Comparison of ENCODE assay signal across 10 mouse cellular contexts in genomic region chr16:96080524-96080923, GRCm38 (mm10). TPM values are rescaled to one million over a fixed set of nuclear protein-coding genes. Genes with fewer than 3 reads are reported as not detected.
DNase-seq lines count a peak whose midpoint lies in the region; ATAC-seq and TF ChIP-seq lines count a peak whose summit lies in the region.
"Had no signal": no experiment of that assay in that cellular context is flagged by ENCODE, and none has a peak within 500 bp of the region (broad histone marks: within the 10 kb centered on the region; RNA-seq: fewer than 3 reads in every experiment).

No protein-coding gene starts in this region.

- 84% methylated on average over 7 of the region's 7 CpGs for WGBS in kidney, postnatal 0 days
- WGBS in hindbrain, postnatal 0 days: 80% methylated on average over 7 of the region's 7 CpGs

- H3K9me3 ChIP-seq in kidney, postnatal 0 days (replicated peaks; ENCODE audit: low read length): no peaks in the 10 kb centered on the region
- H3K9me3 ChIP-seq in hindbrain, postnatal 0 days (ENCODE audit: low read length): no peaks in the 10 kb centered on the region

- H3K4me1 ChIP-seq in kidney, postnatal 0 days (replicated peaks; ENCODE audit: insufficient read depth, low read length): peaks cover 14% of the 10 kb centered on the region
- H3K4me1 ChIP-seq in hindbrain, postnatal 0 days (ENCODE audit: insufficient read depth, low read length): peaks cover 5% of the 10 kb centered on the region

- H3K79me2 ChIP-seq in myocyte (ENCODE audit: control insufficient read depth, insufficient read depth): peaks cover 56% of the 10 kb centered on the region

- H3K27me3 ChIP-seq in kidney, postnatal 0 days (ENCODE audit: insufficient read depth, low read length): no peaks in the 10 kb centered on the region
- no peaks in the 10 kb centered on the region for H3K27me3 ChIP-seq in hindbrain, postnatal 0 days (ENCODE audit: insufficient read depth, low read length)
- no peaks in the 10 kb centered on the region for H3K27me3 ChIP-seq in myocyte (ENCODE audit: control insufficient read depth, insufficient read depth, insufficient read length)
- H3K27me3 ChIP-seq: Patski had no signal

- ATAC-seq in kidney, postnatal 0 days (replicated peaks; ENCODE audit: low FRiP score, low read depth): no peak
- no peak for ATAC-seq in hindbrain, postnatal 0 days

- peak; percentile 13 for DNase-seq in cerebellum, adult 11 months
- DNase-seq in cerebellum, postnatal 25 days: no peak
- DNase-seq in kidney, postnatal 0 days (ENCODE audit: low spot score): no peak
- DNase-seq in kidney, postnatal 10 days: no peak
- DNase-seq in hindbrain, postnatal 0 days (ENCODE audit: low spot score): no peak
- no peak for DNase-seq in left cerebral cortex, adult 8-10 months (ENCODE audit: low spot score in 2 of 2)
- no peak for DNase-seq in urinary bladder, postnatal 4 days (ENCODE audit: low spot score in 2 of 2)
- DNase-seq: kidney, postnatal 25 days had no signal

- no peak overlapping the region for H3K4me3 ChIP-seq in kidney, postnatal 0 days (replicated peaks; ENCODE audit: low read depth, low read length)
- no peak overlapping the region for H3K4me3 ChIP-seq in hindbrain, postnatal 0 days (ENCODE audit: low read length)
- peak overlapping the region; percentile 39 for H3K4me3 ChIP-seq in myocyte

- H3K27ac ChIP-seq in kidney, postnatal 0 days: no peak overlapping the region; the same call in 1 of the 2 replicates
- H3K27ac ChIP-seq in hindbrain, postnatal 0 days: no peak overlapping the region

- TF ChIP-seq POLR2A in myocyte (IDR thresholded peaks at IDR 0.05; ENCODE audit: insufficient read length, low read depth): no peak

- no peak overlapping the region for H3K9ac ChIP-seq in kidney, postnatal 0 days (ENCODE audit: low read depth, low read length)
- H3K9ac ChIP-seq in hindbrain, postnatal 0 days (replicated peaks; ENCODE audit: low read length): no peak overlapping the region

- no peak overlapping the region for H3ac ChIP-seq in myocyte (ENCODE audit: control insufficient read depth, insufficient read length)

- peaks cover 23% of the 10 kb centered on the region for H3K36me3 ChIP-seq in kidney, postnatal 0 days (ENCODE audit: insufficient read depth, low read length)
- H3K36me3 ChIP-seq in hindbrain, postnatal 0 days (ENCODE audit: insufficient read depth, low read length): peaks cover 19% of the 10 kb centered on the region; the same call in 1 of the 2 replicates
- H3K36me3 ChIP-seq in myocyte (ENCODE audit: control insufficient read depth, insufficient read depth): peaks cover 23% of the 10 kb centered on the region

- H3K4me2 ChIP-seq in kidney, postnatal 0 days (ENCODE audit: low read length): peak overlapping the region; percentile 79; the same call in 1 of the 2 replicates
- peak overlapping the region; percentile 70 for H3K4me2 ChIP-seq in hindbrain, postnatal 0 days (ENCODE audit: low read depth, low read length)
- H3K4me2 ChIP-seq in myocyte (ENCODE audit: low read depth): peak overlapping the region; percentile 73

- TF ChIP-seq CTCF in kidney, postnatal 0 days (IDR thresholded peaks at IDR 0.05; ENCODE audit: low read depth): no peak
- no peak for TF ChIP-seq CTCF in hindbrain, postnatal 0 days (IDR thresholded peaks at IDR 0.05; ENCODE audit: low read depth)

TF ChIP-seq in myocyte, 11 proteins besides CTCF, POLR2A, EP300 and RAD21:
- no peak for TF ChIP-seq MYOG (IDR thresholded peaks at IDR 0.05; ENCODE audit: control insufficient read depth in 1 of 3, insufficient read depth in 1 of 3, insufficient read length in 2 of 3, low read depth in 2 of 3)
- no peak for TF ChIP-seq E2F4 (IDR thresholded peaks at IDR 0.05; ENCODE audit: insufficient read depth)
- no peak for TF ChIP-seq USF1 (IDR thresholded peaks at IDR 0.05; ENCODE audit: low read depth)
- no peak for TF ChIP-seq MAX (IDR thresholded peaks at IDR 0.05; ENCODE audit: low read depth)
- no peak for TF ChIP-seq TCF3 (IDR thresholded peaks at IDR 0.05; ENCODE audit: insufficient read length, low read depth)
- no peak for TF ChIP-seq SRF (IDR thresholded peaks at IDR 0.05; ENCODE audit: control insufficient read depth, insufficient read length, low read depth)
- no peak for TF ChIP-seq MYOD1 (IDR thresholded peaks at IDR 0.05; ENCODE audit: control insufficient read depth in 1 of 3, insufficient read length in 2 of 3, low read depth in 2 of 3)
- no peak for TF ChIP-seq CEBPB (IDR thresholded peaks at IDR 0.05; ENCODE audit: insufficient read depth, poor library complexity, severe bottlenecking)
- TF ChIP-seq REST (IDR thresholded peaks at IDR 0.05; ENCODE audit: insufficient read depth, insufficient read length): no peak
- no peak for TF ChIP-seq POLR2AphosphoS2 (IDR thresholded peaks at IDR 0.05; ENCODE audit: insufficient read length, low read depth)
- TF ChIP-seq TCF12 (IDR thresholded peaks at IDR 0.05; ENCODE audit: insufficient read depth, poor library complexity, severe bottlenecking): no peak

RNA-seq across cellular contexts. Expression of gene Brwd1, which starts 1.8 kb away (rescaled TPM):
- polyA plus RNA-seq in kidney, postnatal 0 days (2015; fragmentation: Nextera tagmentation; extraction: Ambion mirVana): 45.4 and 52.8 TPM in 2 replicates
- 128 and 130 TPM in 2 replicates for total RNA-seq in hindbrain, postnatal 0 days (2014; rRNA removed)
- 135 and 144 TPM in 2 replicates for polyA plus RNA-seq in hindbrain, postnatal 0 days (2015; fragmentation: Nextera tagmentation; extraction: Ambion mirVana)
- 21.4 TPM for polyA plus RNA-seq in myocyte (2012; fragmentation: generic; extraction: Trizol)
- total RNA-seq in left cerebral cortex, adult 8-10 months (2022): 100 to 1,000 TPM; 140 to 158 (median 147) TPM

RNA-seq across cellular contexts. Expression of gene Hmgn1, which starts 47.0 kb away (rescaled TPM):
- polyA plus RNA-seq in kidney, postnatal 0 days (2015; fragmentation: Nextera tagmentation; extraction: Ambion mirVana): 551 and 628 TPM in 2 replicates
- 85.9 and 103 TPM in 2 replicates for total RNA-seq in hindbrain, postnatal 0 days (2014; rRNA removed)
- 207 and 258 TPM in 2 replicates for polyA plus RNA-seq in hindbrain, postnatal 0 days (2015; fragmentation: Nextera tagmentation; extraction: Ambion mirVana)
- polyA plus RNA-seq in myocyte (2012; fragmentation: generic; extraction: Trizol): 120 TPM
- 10 to 100 TPM; 58.6 to 76.0 (median 62.2) TPM for total RNA-seq in left cerebral cortex, adult 8-10 months (2022)
